Mouse (Mus musculus): Measurements from ENCODE around the gene Cfdp1. TPM values are rescaled to one million over a fixed set of nuclear protein-coding genes. Genes with fewer than 3 reads are reported as not detected.
A peak's percentile ranks its signal among the peaks of the same experiment; 100 is the strongest.

Cfdp1 gene
- total RNA-seq, 2 experiments from 2014 or later: 18.1 to 21.4 TPM

GRCm38 (mm10) chr8:111796528-111796927 lies 57.6 kb downstream of the Cfdp1 start:
- DNase-seq: peak; percentile 57

GRCm38 (mm10) chr8:111793324-111793917 lies 60.7 kb downstream of the Cfdp1 start:
- DNase-seq: no peak

- DNase-seq: no peak
These were observed 64.5 kb downstream of the Cfdp1 start for GRCm38 (mm10) chr8:111789639-111790038.

GRCm38 (mm10) chr8:111789200-111789599 lies 64.9 kb downstream of the Cfdp1 start:
- DNase-seq: no peak

- DNase-seq: no peak
These were observed 65.6 kb downstream of the Cfdp1 start for GRCm38 (mm10) chr8:111788497-111788896.

GRCm38 (mm10) chr8:111788085-111788484 lies 66.0 kb downstream of the Cfdp1 start:
- no peak for DNase-seq

- no peak for DNase-seq
These were observed 66.4 kb downstream of the Cfdp1 start for GRCm38 (mm10) chr8:111787683-111788082.

- DNase-seq: no peak
These were observed 67.1 kb downstream of the Cfdp1 start for GRCm38 (mm10) chr8:111786701-111787588.

- no peak for DNase-seq
These were observed 68.0 kb downstream of the Cfdp1 start for GRCm38 (mm10) chr8:111786116-111786515.

- no peak for DNase-seq
These were observed 71.3 kb downstream of the Cfdp1 start for GRCm38 (mm10) chr8:111782671-111783394.

GRCm38 (mm10) chr8:111782161-111782560 lies 71.9 kb downstream of the Cfdp1 start:
- no peak for DNase-seq

GRCm38 (mm10) chr8:111780697-111781424 lies 73.2 kb downstream of the Cfdp1 start:
- DNase-seq: no peak

GRCm38 (mm10) chr8:111779690-111780089 lies 74.4 kb downstream of the Cfdp1 start:
- DNase-seq: no peak

GRCm38 (mm10) chr8:111778801-111779200 lies 75.3 kb downstream of the Cfdp1 start:
- no peak for DNase-seq

GRCm38 (mm10) chr8:111776492-111776891 lies 77.6 kb downstream of the Cfdp1 start:
- no peak for DNase-seq

- no peak for DNase-seq
These were observed 78.3 kb downstream of the Cfdp1 start for GRCm38 (mm10) chr8:111775766-111776165.

GRCm38 (mm10) chr8:111773476-111773875 lies 80.6 kb downstream of the Cfdp1 start:
- no peak for DNase-seq

- no peak for DNase-seq
These were observed 81.0 kb downstream of the Cfdp1 start for GRCm38 (mm10) chr8:111773057-111773456.

- DNase-seq: no peak
These were observed 82.0 kb downstream of the Cfdp1 start for GRCm38 (mm10) chr8:111772083-111772482.

GRCm38 (mm10) chr8:111771625-111772020 lies 82.5 kb downstream of the Cfdp1 start:
- no peak for DNase-seq

- DNase-seq: no peak
These were observed 83.0 kb downstream of the Cfdp1 start for GRCm38 (mm10) chr8:111770958-111771624.

Measured in gastrocnemius, postnatal 25 days (tissue).